Mouse (Mus musculus) hindbrain, embryonic 13.5 days (tissue): ENCODE data around the gene Hdac5. TPM values are rescaled to one million over a fixed set of nuclear protein-coding genes. Genes with fewer than 3 reads are reported as not detected.

ENCODE experiments used
- ATAC-seq: fragments of 200-750 bp; cut with Nextera tagmentation; 2 replicates; pipeline ENCODE4 v1.8.0; 2017; ENCODE audit warnings: moderate TSS enrichment; ENCODE audit not compliant: low FRiP score
- H3K27ac ChIP-seq: fragments of 300-500 bp; sonication (generic); 2 replicates; pipeline ENCODE4 v1.5.1; 2015; ENCODE audit warnings: inconsistent platforms, mild to moderate bottlenecking, moderate library complexity
- H3K27me3 ChIP-seq: fragments of 300-500 bp; sonication (generic); 2 replicates; pipeline ENCODE4 v1.6.1; 2015; ENCODE audit warnings: mild to moderate bottlenecking, inconsistent platforms
- H3K36me3 ChIP-seq: fragments of 300-500 bp; sonication (generic); 2 replicates; pipeline ENCODE4 v1.6.1; 2015; ENCODE audit warnings: mild to moderate bottlenecking, inconsistent platforms
- H3K4me1 ChIP-seq: fragments of 300-500 bp; sonication (generic); replicated peaks from 2 replicates; pipeline ENCODE4 v1.6.1; 2015; ENCODE audit warnings: inconsistent platforms
- H3K4me2 ChIP-seq: fragments of 300-500 bp; sonication (generic); 2 replicates; pipeline ENCODE4 v1.6.1; 2015; ENCODE audit warnings: inconsistent platforms, mild to moderate bottlenecking, moderate library complexity
- H3K4me3 ChIP-seq: fragments of 300-500 bp; sonication (generic); 2 replicates; pipeline ENCODE4 v1.5.1; 2015; ENCODE audit warnings: mild to moderate bottlenecking, inconsistent platforms
- H3K9ac ChIP-seq: fragments of 300-500 bp; sonication (generic); 2 replicates; pipeline ENCODE4 v1.6.1; 2015; ENCODE audit warnings: mild to moderate bottlenecking, inconsistent platforms
- H3K9me3 ChIP-seq: fragments of 300-500 bp; sonication (generic); 2 replicates; pipeline ENCODE4 v1.6.1; 2016; ENCODE audit warnings: inconsistent platforms
- WGBS: fragments of 180-500 bp; shearing (Covaris S2); methylation state at CpG from one replicate; pipeline ENCODE4 v1.1.7; 2015; 5-methylcytosine and 5-hydroxymethylcytosine counted together
- polyA plus RNA-seq: library from polyadenylated mRNA; unstranded; fragments of >200 nt; fragmentation: Nextera tagmentation; extraction: Ambion mirVana; gene quantifications from 2 replicates; pipeline ENCODE4 v1.2.1, GENCODE M21; 2015

Hdac5 gene
- polyA plus RNA-seq, 1 experiment from 2014 or later, result 85.4 TPM

DNA sequence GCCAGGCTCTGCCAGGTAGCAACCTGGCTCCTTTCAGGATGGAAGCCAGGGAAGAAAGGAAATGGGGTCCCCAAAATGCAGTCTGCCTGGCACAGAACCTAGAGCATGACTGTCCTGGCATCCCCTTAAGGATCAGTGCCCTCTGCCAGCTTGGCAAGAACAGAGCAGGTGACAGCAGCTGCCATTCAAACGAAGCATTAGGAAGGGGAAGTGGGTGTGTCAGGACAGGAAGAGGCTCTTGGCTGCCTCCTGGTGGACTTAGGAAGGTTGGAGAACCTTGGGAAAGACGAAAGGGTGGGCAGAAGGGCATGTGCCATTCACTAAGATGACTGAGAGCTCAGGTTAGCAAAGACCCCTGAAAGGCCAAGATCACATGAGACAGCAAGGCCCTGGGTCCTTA lies 20.2 kb downstream of the Hdac5 start:
- H3K9ac ChIP-seq, result 0 out of 2 replicates have a peak overlapping the region, but pooled peaks have one; percentile 30
- no peaks in the 10 kb centered on the region for H3K9me3 ChIP-seq
- peaks cover 32% of the 10 kb centered on the region for H3K36me3 ChIP-seq
- no peak overlapping the region for H3K4me3 ChIP-seq
- H3K27ac ChIP-seq, result peak overlapping the region; percentile 30; the same call in 1 of the 2 replicates
- WGBS, result 25% methylated on average over 2 of the region's 2 CpGs
- no peaks in the 10 kb centered on the region for H3K27me3 ChIP-seq
- H3K4me2 ChIP-seq, result no peak overlapping the region
- H3K4me1 ChIP-seq, result peaks cover 71% of the 10 kb centered on the region
- no peak for ATAC-seq

- ATAC-seq, result no peak
- H3K27ac ChIP-seq, result no peak overlapping the region
- no peaks in the 10 kb centered on the region for H3K9me3 ChIP-seq
- H3K9ac ChIP-seq, result peak overlapping the region; percentile 35; the same call in 1 of the 2 replicates
- H3K4me2 ChIP-seq, result no peak overlapping the region
- H3K4me1 ChIP-seq, result peaks cover 62% of the 10 kb centered on the region
- WGBS, result 20% methylated on average over 2 of the region's 4 CpGs
- no peak overlapping the region for H3K4me3 ChIP-seq
- no peaks in the 10 kb centered on the region for H3K27me3 ChIP-seq
- peaks cover 41% of the 10 kb centered on the region for H3K36me3 ChIP-seq
Measured at GRCm38 (mm10) chr11:102208846-102209245, 21.1 kb downstream of the Hdac5 start.

DNA sequence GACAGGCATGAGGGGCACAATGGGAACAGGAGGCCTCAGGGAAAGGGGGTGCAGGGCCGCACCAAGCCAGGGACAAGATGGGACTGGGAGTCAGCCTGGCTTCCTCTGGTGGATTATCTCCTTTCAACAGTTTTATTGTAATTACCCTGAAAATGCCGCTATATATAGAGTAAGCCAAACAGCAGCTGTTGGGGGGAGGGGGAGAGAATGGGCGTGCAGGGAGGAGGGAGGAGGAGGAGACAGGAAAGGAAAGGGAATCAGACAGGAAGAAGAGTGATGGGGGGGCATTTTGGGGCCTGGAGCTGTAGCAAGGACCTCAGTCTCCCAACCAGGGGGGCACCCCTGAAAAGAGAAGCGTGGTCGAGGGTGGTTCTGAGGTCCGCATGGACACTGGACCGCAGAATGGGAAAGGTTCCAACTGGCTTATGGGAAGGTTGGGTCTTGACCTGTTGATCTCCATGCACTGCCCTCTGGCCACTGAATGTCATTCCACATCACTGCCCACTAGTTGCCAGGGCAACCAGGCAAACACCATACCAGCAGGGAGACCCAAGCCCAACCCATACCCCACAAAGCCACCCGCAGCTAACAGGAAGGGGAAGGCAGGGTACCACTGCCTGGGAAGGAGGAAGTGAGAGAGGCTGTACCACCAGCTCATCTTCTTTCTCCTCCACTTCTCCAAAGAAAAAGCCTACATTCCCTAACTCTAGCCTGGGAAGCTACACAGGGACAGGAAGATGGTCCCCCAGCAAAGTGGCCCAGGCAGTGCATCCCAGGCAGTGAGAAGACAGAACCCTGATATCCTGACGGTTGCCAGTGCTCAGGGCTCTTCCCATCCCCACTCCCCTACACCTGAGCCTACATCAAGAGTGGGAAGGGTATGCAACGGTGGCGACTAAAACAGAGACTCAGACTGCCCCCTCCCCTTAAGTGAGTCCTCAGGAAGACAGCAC lies 21.9 kb downstream of the Hdac5 start:
- H3K36me3 ChIP-seq, result peaks cover 49% of the 10 kb centered on the region
- no peak overlapping the region for H3K4me2 ChIP-seq
- H3K9me3 ChIP-seq, result no peaks in the 10 kb centered on the region
- peaks cover 56% of the 10 kb centered on the region for H3K4me1 ChIP-seq
- WGBS, result 18% methylated on average over 11 of the region's 11 CpGs
- no peak overlapping the region for H3K4me3 ChIP-seq
- H3K27me3 ChIP-seq, result no peaks in the 10 kb centered on the region
- ATAC-seq, result 0 out of 2 replicates have a peak, but pooled peaks have one; percentile 19
- peak overlapping the region; percentile 35; the same call in 1 of the 2 replicates for H3K9ac ChIP-seq
- peak overlapping the region; percentile 36; the same call in 1 of the 2 replicates for H3K27ac ChIP-seq

DNA sequence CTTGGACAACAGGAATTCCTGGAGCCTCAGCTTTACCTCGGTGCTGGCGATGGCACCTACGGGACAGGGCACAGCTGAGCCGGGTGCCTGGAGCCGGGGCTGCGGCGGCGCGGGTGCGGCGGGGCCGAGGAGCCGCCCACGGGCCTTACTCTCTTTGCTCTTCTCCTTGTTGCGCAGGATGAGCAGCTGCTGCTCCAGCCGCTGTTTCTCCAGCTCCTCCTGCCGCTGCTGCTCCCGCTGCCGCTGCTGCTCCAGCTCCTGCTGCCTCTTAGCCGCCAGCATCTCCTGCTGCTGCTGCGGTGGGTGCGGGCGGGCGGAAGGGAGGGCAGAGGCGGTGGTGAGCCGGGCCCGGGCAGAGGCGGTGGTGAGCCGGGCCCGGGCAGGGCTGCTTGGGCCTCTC lies 23.5 kb downstream of the Hdac5 start:
- no peak for ATAC-seq
- Histone ChIP-seq H3K4me2 (no peak overlapping the region), H3K27ac (no peak overlapping the region), H3K9ac (peak overlapping the region; percentile 43; the same call in 1 of the 2 replicates), H3K4me3 (no peak overlapping the region), H3K9me3 (no peaks in the 10 kb centered on the region), H3K27me3 (no peaks in the 10 kb centered on the region), H3K4me1 (peaks cover 44% of the 10 kb centered on the region), H3K36me3 (peaks cover 58% of the 10 kb centered on the region)
- 54% methylated on average over 28 of the region's 30 CpGs for WGBS

DNA sequence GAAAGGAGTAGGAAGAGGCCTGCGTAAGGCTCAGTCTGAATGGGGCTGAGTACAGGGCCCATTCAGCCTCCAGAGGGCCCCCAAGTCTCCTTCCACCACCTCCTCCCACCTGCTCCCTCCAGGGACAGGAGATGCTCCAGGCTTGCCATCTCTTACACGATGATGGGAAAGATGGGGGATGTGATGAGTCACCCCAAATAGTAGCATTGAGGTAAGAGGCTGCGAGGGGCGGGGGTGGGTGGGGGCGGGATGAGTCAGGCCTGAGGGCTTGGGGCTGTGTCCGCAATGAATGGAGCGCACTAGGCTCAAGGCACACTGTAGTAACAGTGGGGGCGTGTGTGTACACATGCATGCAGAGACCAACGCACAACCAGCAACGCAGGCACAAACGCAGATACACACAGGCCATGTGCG lies 28.6 kb downstream of the Hdac5 start:
- ATAC-seq, result no peak
- Histone ChIP-seq H3K27ac (no peak overlapping the region), H3K27me3 (no peaks in the 10 kb centered on the region), H3K4me2 (no peak overlapping the region), H3K36me3 (peaks cover 100% of the 10 kb centered on the region), H3K4me3 (no peak overlapping the region), H3K9ac (0 out of 2 replicates have a peak overlapping the region, but pooled peaks have one; percentile 24), H3K9me3 (no peaks in the 10 kb centered on the region), H3K4me1 (0 out of 2 replicates have a peak, but pooled peaks cover 5% of the 10 kb centered on the region)
- 77% methylated on average over 12 of the region's 12 CpGs for WGBS

DNA sequence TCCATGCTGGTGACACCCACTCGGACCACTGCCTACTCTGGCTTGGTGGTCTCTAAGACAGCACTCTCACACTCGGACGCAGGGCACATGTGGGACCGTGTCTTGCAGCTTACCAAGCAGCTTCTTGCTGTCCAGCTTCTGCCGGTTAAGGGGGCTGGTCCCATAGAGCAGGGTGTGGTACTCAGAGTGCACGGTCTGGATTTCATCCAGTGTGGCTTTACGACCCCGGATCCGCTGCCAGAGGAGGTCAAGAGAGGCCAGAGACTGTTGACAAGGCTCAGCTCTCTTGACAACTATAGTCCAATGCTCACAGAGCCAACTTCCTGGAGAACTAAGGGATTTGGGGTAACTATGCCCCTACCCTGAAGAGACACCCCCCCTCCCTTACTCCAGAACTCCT lies 30.1 kb downstream of the Hdac5 start:
- Histone ChIP-seq H3K4me2 (no peak overlapping the region), H3K27me3 (no peaks in the 10 kb centered on the region), H3K9ac (no peak overlapping the region), H3K4me3 (no peak overlapping the region), H3K9me3 (no peaks in the 10 kb centered on the region), H3K36me3 (peaks cover 100% of the 10 kb centered on the region), H3K27ac (no peak overlapping the region), H3K4me1 (0 out of 2 replicates have a peak, but pooled peaks cover 4% of the 10 kb centered on the region)
- no peak for ATAC-seq
- 90% methylated on average over 9 of the region's 9 CpGs for WGBS

DNA sequence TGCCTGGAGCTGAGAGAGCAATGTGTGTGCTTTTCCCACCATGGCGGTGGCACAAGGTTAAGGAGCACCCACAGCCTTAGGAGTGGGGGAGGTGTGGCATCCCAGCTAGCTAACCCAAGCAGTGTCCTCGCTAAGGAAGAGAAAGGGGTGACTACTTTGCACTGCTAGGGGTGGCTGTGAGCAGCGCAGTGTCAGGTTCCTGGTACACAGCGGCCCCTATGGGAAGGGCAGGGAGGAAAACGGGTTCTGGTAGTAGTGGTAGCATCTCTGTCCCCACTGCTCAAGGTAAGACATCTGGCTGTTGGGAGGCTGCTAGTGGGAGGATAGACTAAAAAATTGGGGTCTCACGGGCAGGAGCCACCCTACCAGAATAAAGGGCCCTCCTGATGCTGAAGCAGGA lies 31.7 kb downstream of the Hdac5 start:
- Histone ChIP-seq H3K36me3 (peaks cover 99% of the 10 kb centered on the region), H3K4me3 (no peak overlapping the region), H3K4me2 (no peak overlapping the region), H3K27ac (no peak overlapping the region), H3K9ac (no peak overlapping the region), H3K9me3 (no peaks in the 10 kb centered on the region), H3K4me1 (0 out of 2 replicates have a peak, but pooled peaks cover 4% of the 10 kb centered on the region), H3K27me3 (no peaks in the 10 kb centered on the region)
- WGBS, result 62% methylated on average over 6 of the region's 6 CpGs
- no peak for ATAC-seq

- 90% methylated on average over 21 of the region's 21 CpGs for WGBS
- H3K9ac ChIP-seq, result 0 out of 2 replicates have a peak overlapping the region, but pooled peaks have one; percentile 2
- no peaks in the 10 kb centered on the region for H3K27me3 ChIP-seq
- H3K27ac ChIP-seq, result no peak overlapping the region
- peaks cover 6% of the 10 kb centered on the region for H3K4me1 ChIP-seq
- H3K9me3 ChIP-seq, result no peaks in the 10 kb centered on the region
- no peak for ATAC-seq
- no peak overlapping the region for H3K4me2 ChIP-seq
- H3K4me3 ChIP-seq, result no peak overlapping the region
- H3K36me3 ChIP-seq, result peaks cover 90% of the 10 kb centered on the region
Measured at GRCm38 (mm10) chr11:102196018-102196797, 33.8 kb downstream of the Hdac5 start.

GRCm38 (mm10) chr11:102193657-102194440 lies 36.1 kb downstream of the Hdac5 start:
- Histone ChIP-seq H3K4me3 (no peak overlapping the region), H3K27me3 (no peaks in the 10 kb centered on the region), H3K9me3 (no peaks in the 10 kb centered on the region), H3K4me2 (no peak overlapping the region), H3K4me1 (peaks cover 26% of the 10 kb centered on the region), H3K36me3 (peaks cover 67% of the 10 kb centered on the region), H3K27ac (no peak overlapping the region), H3K9ac (no peak overlapping the region)
- WGBS, result 88% methylated on average over 9 of the region's 9 CpGs
- no peak for ATAC-seq

GRCm38 (mm10) chr11:102190848-102191247 lies 39.1 kb downstream of the Hdac5 start:
- Histone ChIP-seq H3K4me3 (peak overlapping the region; percentile 64), H3K9me3 (no peaks in the 10 kb centered on the region), H3K27ac (no peak overlapping the region), H3K9ac (peak overlapping the region; percentile 83), H3K4me1 (peaks cover 26% of the 10 kb centered on the region), H3K27me3 (no peaks in the 10 kb centered on the region), H3K36me3 (peaks cover 37% of the 10 kb centered on the region), H3K4me2 (peak overlapping the region; percentile 77)
- ATAC-seq, result no peak
- 44% methylated on average over 4 of the region's 4 CpGs for WGBS
